Mouse (Mus musculus): ENCODE results near the gene Zfyve21.

- TF ChIP-seq POLR2A (IDR thresholded peaks at IDR 0.05; ENCODE audit: low read depth, low read length) (no peak), CTCF (IDR thresholded peaks at IDR 0.05; ENCODE audit: extremely low read depth, insufficient read length, insufficient replicate concordance, low read depth, low read length) (no peak)
Observed at GRCm38 (mm10) chr12:111774156-111774555, 39.8 kb upstream of the Zfyve21 start.

Measured in small intestine, adult 2 months (tissue).